Mouse (Mus musculus) MN1 (cell line): ENCODE measurements around the gene Aldoart2.
"Not testable (repeated sequence)": the region's sequence is repeated elsewhere in the genome, so short reads cannot be mapped to it uniquely, and the experiment has no call there.

Experiments
- DNase-seq: peaks from one replicate; pipeline ENCODE4 v3.0.0-alpha.2; 2016; ENCODE audit warnings: low spot score

Gene Aldoart2

DNA sequence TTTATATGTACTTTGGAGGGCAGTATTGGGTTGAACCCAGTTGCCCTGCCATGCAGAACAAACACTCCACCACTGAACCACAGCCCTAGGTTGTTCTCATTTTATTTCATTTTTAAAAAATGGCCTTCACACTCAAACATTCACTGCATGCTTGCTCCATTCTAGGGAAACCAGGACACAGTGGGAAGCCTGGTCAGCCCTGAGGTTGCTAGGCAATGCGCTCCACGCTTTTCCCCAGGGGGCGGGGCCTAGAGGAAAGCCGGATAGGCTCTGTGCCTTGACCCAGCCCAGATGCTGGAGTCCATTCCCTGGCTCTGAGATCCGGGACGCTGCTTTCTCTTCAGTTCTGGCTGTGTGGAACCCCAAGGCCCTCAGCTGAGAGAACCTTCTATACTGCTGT, 8.8 kb downstream of the Aldoart2 start:
- no peak for DNase-seq

DNA sequence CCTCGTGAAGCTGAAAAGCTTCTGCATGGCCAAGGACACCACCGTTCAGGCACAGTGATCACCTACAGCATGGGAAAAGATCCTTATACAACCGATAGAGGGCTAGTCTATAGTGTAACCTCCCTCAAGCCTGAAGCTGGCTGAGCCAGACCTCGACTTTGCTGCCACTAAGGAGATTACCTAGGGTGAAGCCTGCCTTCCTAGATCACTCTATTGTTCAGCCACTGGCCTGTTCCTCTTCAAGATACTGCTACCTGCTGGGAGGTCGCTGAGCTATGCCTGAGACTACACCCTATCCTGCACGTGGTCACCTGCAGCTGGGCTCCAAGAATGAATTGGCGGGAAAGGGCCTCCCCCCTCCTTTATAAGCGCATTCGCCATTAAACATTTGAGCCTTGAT, 21.9 kb downstream of the Aldoart2 start:
- not testable (repeated sequence) for DNase-seq

DNA sequence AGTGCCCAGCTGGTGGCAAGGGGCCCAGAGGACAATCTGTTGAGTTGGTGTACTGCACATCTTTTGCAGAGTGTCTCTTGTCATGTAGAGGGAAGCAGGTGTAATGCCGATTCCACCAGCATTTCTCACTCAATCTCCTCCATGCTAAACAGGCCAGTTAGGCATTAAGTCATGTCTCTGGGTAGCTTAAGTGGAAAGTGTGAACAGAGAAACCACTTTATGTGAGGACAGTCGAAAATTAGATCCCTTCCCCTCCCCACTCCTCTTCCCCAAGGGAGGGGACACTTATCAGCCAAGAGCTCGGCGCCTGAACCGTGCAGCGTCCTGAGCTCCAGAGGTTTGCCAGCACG, 33.5 kb downstream of the Aldoart2 start:
- no peak for DNase-seq

DNA sequence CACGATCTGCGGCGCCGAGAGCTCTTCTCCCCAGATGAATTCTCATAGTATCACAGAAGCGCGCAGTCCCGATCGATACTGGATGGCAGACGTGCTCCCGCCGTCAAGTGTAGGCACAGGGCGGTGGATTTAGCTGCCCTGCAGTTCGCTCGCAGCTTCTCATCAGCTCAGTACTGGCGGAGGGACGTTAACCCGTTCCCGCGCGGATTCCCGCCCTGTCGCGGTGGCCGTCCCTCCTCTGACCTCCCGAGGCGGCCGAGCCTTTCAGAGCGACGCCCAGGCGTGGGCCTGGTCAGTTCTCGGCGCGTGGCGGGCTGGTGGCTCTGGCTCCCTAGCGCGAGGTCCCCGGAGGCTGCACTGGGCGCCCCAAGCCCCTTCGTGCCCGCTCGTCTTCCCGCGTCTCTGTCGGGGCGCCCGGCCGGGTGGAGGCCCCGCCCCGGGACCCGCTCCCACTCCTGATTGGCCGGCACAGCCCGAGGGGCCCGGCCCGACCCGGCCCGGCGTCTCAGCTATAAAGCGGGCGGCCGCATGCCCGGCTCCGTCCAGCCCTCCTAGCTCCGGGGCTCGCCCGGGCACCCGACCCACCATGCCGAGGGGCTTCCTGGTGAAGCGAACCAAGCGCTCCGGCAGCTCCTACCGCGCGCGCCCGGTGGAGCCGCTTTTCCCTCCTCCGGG, 34.0 kb downstream of the Aldoart2 start, which contains the start of gene Insm2:
Gene Insm2, plus strand, starts transcription at position 541 of the 675 bp plus-strand sequence.
- DNase-seq = no peak

DNA sequence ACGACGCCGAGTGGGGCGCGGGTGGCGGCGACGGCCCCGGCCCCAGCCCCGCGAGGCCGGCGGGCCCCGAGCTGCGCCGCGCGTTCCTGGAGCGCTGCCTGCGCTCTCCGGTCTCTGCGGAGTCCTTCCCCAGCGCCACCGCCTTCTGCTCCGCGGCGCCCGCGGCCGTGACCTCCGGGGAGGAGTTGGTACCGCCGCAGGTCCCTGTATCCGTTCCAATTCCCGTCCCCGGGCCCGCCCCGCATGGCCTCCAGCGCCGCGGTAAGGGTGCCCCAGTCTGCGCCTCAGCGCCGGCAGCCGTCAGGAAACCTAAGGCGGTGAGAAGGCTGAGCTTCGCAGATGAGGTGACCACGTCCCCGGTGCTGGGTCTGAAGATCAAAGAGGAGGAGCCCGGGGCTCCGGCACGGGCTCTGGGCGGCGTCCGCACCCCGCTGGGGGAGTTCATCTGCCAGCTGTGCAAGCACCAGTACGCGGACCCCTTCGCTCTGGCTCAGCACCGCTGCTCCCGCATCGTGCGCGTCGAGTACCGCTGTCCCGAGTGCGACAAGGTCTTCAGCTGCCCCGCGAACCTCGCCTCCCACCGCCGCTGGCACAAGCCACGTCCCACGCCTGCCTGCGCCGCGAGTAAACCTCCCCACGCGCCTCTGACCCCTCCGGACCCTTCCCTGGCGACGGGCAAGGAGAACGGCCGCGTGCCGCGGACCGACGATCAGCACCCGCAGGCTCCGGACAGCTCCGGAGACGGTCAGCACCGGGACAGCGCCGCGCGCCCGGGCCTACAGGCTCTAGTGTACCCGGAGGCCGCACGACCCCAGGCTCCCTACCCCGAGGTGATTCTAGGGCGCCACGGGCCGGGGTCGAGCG, 34.8 kb downstream of the Aldoart2 start:
- no peak for DNase-seq

DNA sequence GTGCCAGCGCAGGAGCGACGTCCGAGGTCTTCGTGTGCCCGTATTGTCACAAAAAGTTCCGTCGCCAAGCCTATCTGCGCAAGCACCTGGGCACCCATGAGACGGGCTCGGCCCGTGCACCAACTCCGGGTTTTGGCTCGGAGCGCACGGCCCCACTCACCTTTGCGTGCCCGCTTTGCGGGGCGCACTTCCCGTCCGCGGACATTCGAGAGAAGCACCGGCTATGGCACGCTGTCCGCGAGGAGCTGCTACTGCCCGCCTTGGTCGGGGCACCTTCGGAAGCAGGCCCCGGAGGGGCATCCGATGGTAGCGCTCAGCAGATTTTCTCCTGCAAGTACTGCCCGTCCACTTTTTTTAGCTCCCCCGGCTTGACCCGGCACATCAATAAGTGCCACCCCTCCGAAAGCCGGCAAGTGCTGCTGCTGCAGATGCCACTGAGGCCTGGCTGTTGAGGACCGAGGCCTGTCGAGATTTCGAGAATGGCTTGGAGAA, 35.5 kb downstream of the Aldoart2 start:
- no peak for DNase-seq

DNA sequence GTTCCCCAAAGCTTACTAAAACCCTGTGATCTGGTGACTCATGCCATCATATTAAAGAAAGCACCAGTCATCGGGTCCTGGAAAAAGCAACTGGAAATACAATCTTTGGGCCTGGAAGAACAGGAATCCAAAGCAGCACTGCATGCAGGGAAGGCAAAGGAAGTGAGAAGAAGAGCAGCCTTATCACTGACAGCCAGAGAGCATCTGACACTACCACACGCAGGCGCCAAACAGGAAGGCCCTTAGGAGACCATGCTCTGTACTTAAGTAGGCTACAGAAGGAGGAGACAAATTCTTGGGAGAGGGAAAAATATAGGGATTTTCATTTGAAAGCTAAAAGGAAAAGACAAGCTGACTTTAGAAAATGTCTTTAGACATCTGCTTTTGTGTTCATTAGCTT, 39.4 kb downstream of the Aldoart2 start:
- DNase-seq = no peak

DNA sequence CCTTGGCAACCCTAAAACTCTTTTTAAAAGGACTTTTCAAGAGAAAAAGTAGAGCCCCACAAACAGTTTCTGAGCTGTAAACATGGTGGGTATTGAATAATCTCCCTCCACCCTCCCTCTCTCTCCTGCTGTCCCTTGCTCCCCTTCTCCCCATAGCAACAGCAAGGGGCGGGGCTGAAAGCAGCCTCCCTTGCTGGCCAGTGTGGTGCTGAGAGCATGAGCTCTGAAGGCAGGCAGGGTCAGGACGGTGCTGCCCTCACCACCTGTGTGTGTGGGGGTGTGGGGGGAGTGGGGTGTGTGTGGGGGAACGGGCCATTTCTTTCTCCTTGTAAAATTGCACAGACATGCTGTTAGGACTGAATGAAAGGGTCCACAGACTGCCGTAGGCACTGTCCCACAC, 42.9 kb downstream of the Aldoart2 start:
- DNase-seq = no peak

DNA sequence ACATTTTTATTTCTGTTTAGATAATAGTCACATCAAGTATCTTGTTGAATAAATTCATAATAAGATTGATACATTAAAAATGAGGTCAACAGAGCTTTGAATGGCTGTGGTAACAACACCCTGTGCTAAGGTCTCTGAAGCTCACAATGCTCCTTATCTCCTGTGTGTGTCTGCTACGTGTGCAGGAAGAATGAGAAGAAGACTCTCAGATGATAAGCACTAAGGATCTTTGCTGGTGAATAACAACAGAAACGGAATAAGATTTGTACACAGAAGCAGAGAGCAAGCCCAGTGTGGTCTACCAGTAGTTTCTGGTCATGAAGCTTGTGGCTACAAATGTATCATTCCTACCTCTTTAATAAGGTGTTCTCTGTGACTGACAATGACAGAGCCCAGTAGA, 45.8 kb downstream of the Aldoart2 start:
- DNase-seq = no peak
